Mouse (Mus musculus) spleen, adult 2 months (tissue): Measurements from ENCODE around the gene Pakap. TPM values are rescaled to one million over a fixed set of nuclear protein-coding genes. Genes with fewer than 3 reads are reported as not detected.

Experiments used
- DNase-seq, 2 experiments: peaks; one replicate each; pipeline versions ENCODE4 v3.0.0 to v3.0.0-alpha.2; 2012 to 2021; ENCODE audit warnings: low spot score in 2 of 2, low read depth in 1 of 2
- H3K27ac ChIP-seq: fragments of 200-500 bp; 2 replicates; pipeline ENCODE4 v1.5.1; 2012; ENCODE audit warnings: low read length, inconsistent platforms; ENCODE audit not compliant: insufficient read depth
- H3K27me3 ChIP-seq: fragments of 200-500 bp; 2 replicates; pipeline ENCODE4 v1.6.1; 2012; ENCODE audit warnings: mild to moderate bottlenecking, moderate library complexity, low read length, inconsistent platforms; ENCODE audit not compliant: control insufficient read depth, insufficient read depth
- H3K36me3 ChIP-seq: fragments of 200-500 bp; 2 replicates; pipeline ENCODE4 v1.6.1; 2012; ENCODE audit warnings: mild to moderate bottlenecking, low read length, inconsistent platforms; ENCODE audit not compliant: control insufficient read depth, insufficient read depth
- H3K4me1 ChIP-seq: fragments of 200-500 bp; 2 replicates; pipeline ENCODE4 v1.6.1; 2011; ENCODE audit warnings: inconsistent platforms; ENCODE audit not compliant: control insufficient read depth, insufficient read depth, insufficient read length
- H3K4me3 ChIP-seq: fragments of 200-500 bp; 2 replicates; pipeline ENCODE4 v1.5.1; 2011; ENCODE audit warnings: mild to moderate bottlenecking, inconsistent platforms; ENCODE audit not compliant: insufficient read depth, insufficient read length; ENCODE audit errors: extremely low read depth
- CTCF ChIP-seq: fragments of 200-500 bp; IDR thresholded peaks from 2 replicates; pipeline ENCODE4 v1.5.1; 2011; ENCODE audit warnings: mild to moderate bottlenecking, inconsistent platforms; ENCODE audit not compliant: insufficient read depth, insufficient read length, insufficient replicate concordance; ENCODE audit errors: extremely low read depth
- POLR2A ChIP-seq: fragments of 200-500 bp; IDR thresholded peaks from 2 replicates; pipeline ENCODE4 v1.6.1; 2011; ENCODE audit warnings: low read depth, low read length, inconsistent platforms
- WGBS: fragments of 180-500 bp; shearing (Covaris S2); methylation state at CpG from one replicate; pipeline ENCODE4 v1.1.7; 2018; 5-methylcytosine and 5-hydroxymethylcytosine counted together
- polyA plus RNA-seq: library from polyadenylated mRNA; depleted of rRNA; stranded (reverse); fragments of >200 nt; gene quantifications from 2 replicates; pipeline ENCODE4 v1.2.3, GENCODE M21; 2012

Pakap gene
- polyA plus RNA-seq, 1 experiment, result 0.29 TPM

DNA sequence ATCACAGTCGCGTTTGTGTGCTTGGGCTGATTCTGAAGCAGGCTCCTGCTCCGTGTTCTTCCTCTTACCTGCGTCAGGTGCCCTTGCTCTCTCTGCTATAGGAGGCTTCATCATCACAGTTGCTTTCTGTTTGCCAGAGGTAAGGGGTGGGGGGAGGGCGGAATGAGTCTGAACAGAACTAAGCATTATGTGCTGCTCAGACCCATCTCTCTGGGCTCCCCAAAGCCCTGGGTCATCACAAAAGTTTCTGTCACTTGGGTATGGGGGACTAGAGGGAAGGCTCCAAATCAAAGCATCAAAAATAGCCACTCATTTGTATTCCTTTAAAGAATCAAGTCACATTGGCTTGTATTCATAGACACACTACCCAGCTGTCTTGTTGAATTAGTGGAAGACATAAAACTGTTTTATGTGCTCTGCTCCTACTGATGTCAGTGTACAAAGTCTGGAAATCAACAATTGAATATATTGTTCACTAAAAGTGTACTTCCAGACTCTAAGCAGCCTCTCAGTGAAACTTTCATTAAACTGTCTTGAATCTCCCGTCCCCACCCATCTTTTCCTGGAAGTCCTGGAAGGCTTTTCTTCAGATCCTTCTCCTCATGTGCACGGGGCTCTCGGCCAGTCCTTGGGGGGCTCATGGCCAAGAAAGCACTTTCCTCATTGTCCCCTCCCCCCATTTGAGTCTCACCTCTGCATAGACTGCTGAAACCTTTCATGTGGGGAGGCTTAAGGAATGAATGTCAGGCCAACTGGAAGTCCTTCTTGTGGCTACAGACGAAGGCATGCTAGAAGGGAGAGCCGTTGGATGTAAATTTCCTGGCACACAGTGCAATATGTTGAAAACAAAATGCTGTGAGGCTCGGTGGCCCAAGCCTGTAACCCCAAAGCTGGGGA is 135.8 kb downstream of the Pakap start:
- Histone ChIP-seq H3K36me3 (no peaks in the 10 kb centered on the region), H3K27ac (no peak overlapping the region), H3K27me3 (no peaks in the 10 kb centered on the region), H3K4me3 (no peak overlapping the region), H3K4me1 (peaks cover 6% of the 10 kb centered on the region; the same call in 1 of the 2 replicates)
- DNase-seq, result no peak
- no peak for TF ChIP-seq POLR2A
- no peak for TF ChIP-seq CTCF
- WGBS, result 85% methylated on average over 11 of the region's 11 CpGs

DNA sequence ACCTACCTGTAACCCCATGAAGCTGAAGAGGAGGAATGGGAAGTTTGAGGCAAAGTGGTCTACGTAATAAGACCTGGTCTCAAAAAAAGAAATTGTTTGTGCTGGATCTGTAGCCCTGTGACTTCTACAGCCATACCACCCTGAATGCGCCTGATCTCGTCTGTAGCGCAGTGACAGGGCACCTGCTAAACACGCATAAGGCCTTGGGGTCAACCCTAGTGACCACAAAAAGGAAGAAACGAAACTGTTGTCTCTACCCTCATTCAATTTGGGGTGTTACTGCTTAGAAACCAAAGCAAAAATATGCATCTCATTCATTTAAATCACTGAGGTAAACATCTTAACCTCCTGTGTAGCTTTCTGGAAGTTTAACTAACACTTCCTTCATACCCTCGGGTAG is 136.6 kb downstream of the Pakap start:
- Histone ChIP-seq H3K4me3 (no peak overlapping the region), H3K4me1 (peaks cover 6% of the 10 kb centered on the region; the same call in 1 of the 2 replicates), H3K36me3 (no peaks in the 10 kb centered on the region), H3K27ac (no peak overlapping the region), H3K27me3 (no peaks in the 10 kb centered on the region)
- TF ChIP-seq POLR2A (no peak), CTCF (no peak)
- peak; percentile 23 to 65 for DNase-seq
- WGBS, result 32% methylated on average over 7 of the region's 7 CpGs

- Histone ChIP-seq H3K27me3 (no peaks in the 10 kb centered on the region), H3K4me3 (no peak overlapping the region), H3K36me3 (no peaks in the 10 kb centered on the region), H3K27ac (no peak overlapping the region), H3K4me1 (peaks cover 2% of the 10 kb centered on the region; the same call in 1 of the 2 replicates)
- no peak for DNase-seq
- TF ChIP-seq CTCF, result no peak
Observed at GRCm38 (mm10) chr4:57715849-57716248, 147.9 kb downstream of the Pakap start.

DNA sequence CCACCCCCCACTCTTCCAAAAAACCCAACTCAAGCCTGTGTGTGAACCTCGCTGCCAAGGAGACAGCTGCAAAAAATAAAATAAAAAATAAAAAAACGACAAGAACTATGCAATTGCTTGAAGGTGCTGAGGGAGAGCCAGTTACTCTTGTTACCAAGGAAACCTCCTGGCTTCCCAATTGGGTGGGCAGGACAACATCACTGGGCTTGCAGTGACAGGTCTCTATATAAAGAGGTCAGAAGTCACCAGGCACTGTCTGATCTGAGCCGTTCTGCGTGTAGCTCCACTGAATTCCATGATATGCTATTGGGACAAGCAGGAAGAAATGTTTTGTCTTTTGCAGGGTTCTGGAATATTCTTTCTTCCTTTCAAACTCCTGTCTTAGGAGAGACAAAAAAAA is 148.8 kb downstream of the Pakap start:
- no peak for DNase-seq
- 74% methylated on average over 4 of the region's 4 CpGs for WGBS
- H3K27ac ChIP-seq, result no peak overlapping the region
- no peaks in the 10 kb centered on the region for H3K36me3 ChIP-seq
- H3K4me3 ChIP-seq, result no peak overlapping the region
- H3K4me1 ChIP-seq, result peaks cover 4% of the 10 kb centered on the region; the same call in 1 of the 2 replicates
- H3K27me3 ChIP-seq, result no peaks in the 10 kb centered on the region
- TF ChIP-seq CTCF, result no peak
- no peak for TF ChIP-seq POLR2A

- Histone ChIP-seq H3K27ac (no peak within 1 kb of the TSS), H3K36me3 (no peaks in the 10 kb centered on the region), H3K27me3 (no peaks in the 10 kb centered on the region), H3K4me1 (peaks cover 4% of the 10 kb centered on the region; the same call in 1 of the 2 replicates), H3K4me3 (no peak within 1 kb of the TSS)
- no peak for TF ChIP-seq CTCF
- TF ChIP-seq POLR2A, result no peak
- 91% methylated on average over 9 of the region's 9 CpGs for WGBS
- no peak for DNase-seq
Observed at GRCm38 (mm10) chr4:57717354-57717753, 149.4 kb downstream of the Pakap start, which contains the start of gene Akap2. Gene Akap2 (plus strand): TSS chr4:57717657.

DNA sequence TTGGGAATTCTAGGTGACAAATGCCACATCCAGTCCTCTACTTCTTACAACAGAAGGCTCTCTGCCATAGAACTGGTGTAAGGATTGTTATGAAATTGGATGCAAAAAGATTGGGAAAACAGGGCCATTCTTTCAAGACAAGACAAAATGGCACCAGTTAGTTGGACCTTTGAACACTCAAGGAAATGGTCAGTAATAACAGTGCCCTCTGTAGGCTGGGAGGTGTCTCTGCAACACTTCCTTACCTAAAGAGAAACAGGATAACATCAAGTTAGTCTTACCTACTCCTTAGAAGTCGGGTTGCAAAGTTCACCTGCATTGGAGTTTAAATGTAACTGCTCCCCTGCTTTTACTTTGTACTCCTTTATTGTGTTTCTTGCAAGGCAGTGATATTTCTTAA is 151.4 kb downstream of the Pakap start:
- Histone ChIP-seq H3K4me3 (no peak overlapping the region), H3K27me3 (no peaks in the 10 kb centered on the region), H3K4me1 (peaks cover 4% of the 10 kb centered on the region; the same call in 1 of the 2 replicates), H3K27ac (no peak overlapping the region), H3K36me3 (no peaks in the 10 kb centered on the region)
- TF ChIP-seq CTCF (no peak), POLR2A (no peak)
- 97% methylated on average over 1 of the region's 1 CpGs for WGBS
- DNase-seq, result no peak

- TF ChIP-seq POLR2A (no peak), CTCF (no peak)
- peak; percentile 11 to 19 for DNase-seq
- peaks cover 9% of the 10 kb centered on the region; the same call in 1 of the 2 replicates for H3K4me1 ChIP-seq
- peak overlapping the region; percentile 64 for H3K27ac ChIP-seq
- H3K36me3 ChIP-seq, result no peaks in the 10 kb centered on the region
- H3K27me3 ChIP-seq, result no peaks in the 10 kb centered on the region
- 15% methylated on average over 7 of the region's 7 CpGs for WGBS
- H3K4me3 ChIP-seq, result no peak overlapping the region
Observed at GRCm38 (mm10) chr4:57720869-57721361, 152.9 kb downstream of the Pakap start.
